Mouse (Mus musculus): ENCODE data around the gene Afap1. TPM values are rescaled to one million over a fixed set of nuclear protein-coding genes. Genes with fewer than 3 reads are reported as not detected.

Afap1 gene
- total RNA-seq (2021) = 10 to 100 TPM; 21.1 to 25.9 TPM
- long read RNA-seq, experiment 1, partial matches to known transcripts = 0 of 1 reads
- long read RNA-seq, experiment 1, other reads (novel, unspliced or antisense) = 1 of 1 reads
- long read RNA-seq, experiment 2 = 0 reads

GRCm38 (mm10) chr5:35893093-35893804, at the start of gene Afap1:
Afap1 (plus strand) TSS chr5:35893319.
- peak; percentile 100 for DNase-seq

- DNase-seq = no peak
These were observed 41.6 kb upstream of the Afap1 start for GRCm38 (mm10) chr5:35851485-35851884.

GRCm38 (mm10) chr5:35853463-35853862, 39.7 kb upstream of the Afap1 start:
- DNase-seq = no peak

- DNase-seq = no peak
These were observed 36.9 kb upstream of the Afap1 start for GRCm38 (mm10) chr5:35856245-35856644.

GRCm38 (mm10) chr5:35858069-35858468, 35.0 kb upstream of the Afap1 start:
- peak; percentile 77 to 80 for DNase-seq

- DNase-seq = no peak
These were observed 31.7 kb upstream of the Afap1 start for GRCm38 (mm10) chr5:35861456-35861855.

GRCm38 (mm10) chr5:35869973-35870372, 23.1 kb upstream of the Afap1 start:
- DNase-seq = no peak

GRCm38 (mm10) chr5:35870408-35871012, 22.6 kb upstream of the Afap1 start:
- DNase-seq = peak; percentile 65 to 76

- DNase-seq = no peak
These were observed 19.7 kb upstream of the Afap1 start for GRCm38 (mm10) chr5:35873382-35873781.

GRCm38 (mm10) chr5:35876236-35876635, 16.9 kb upstream of the Afap1 start:
- DNase-seq = no peak

GRCm38 (mm10) chr5:35879199-35879598, 13.9 kb upstream of the Afap1 start:
- no peak for DNase-seq

GRCm38 (mm10) chr5:35882391-35882790, 10.7 kb upstream of the Afap1 start:
- no peak for DNase-seq

GRCm38 (mm10) chr5:35884262-35884661, 8.9 kb upstream of the Afap1 start:
- DNase-seq = peak; percentile 48 to 61

- DNase-seq = no peak
These were observed 8.4 kb upstream of the Afap1 start for GRCm38 (mm10) chr5:35884689-35885088.

GRCm38 (mm10) chr5:35888959-35889358, 4.2 kb upstream of the Afap1 start:
- DNase-seq = peak in 1 of 2 experiments; percentile 26

GRCm38 (mm10) chr5:35889641-35890040, 3.5 kb upstream of the Afap1 start:
- DNase-seq = no peak

- no peak for DNase-seq
These were observed 2.0 kb upstream of the Afap1 start for GRCm38 (mm10) chr5:35890985-35891730.

- no peak for DNase-seq
These were observed 756 bp upstream of the Afap1 start for GRCm38 (mm10) chr5:35892363-35892762.

- peak; percentile 83 to 84 for DNase-seq
These were observed 714 bp downstream of the Afap1 start for GRCm38 (mm10) chr5:35893805-35894260.

GRCm38 (mm10) chr5:35894295-35895047, 1.4 kb downstream of the Afap1 start:
- peak; percentile 32 to 46 for DNase-seq

- peak; percentile 32 to 51 for DNase-seq
These were observed 2.8 kb downstream of the Afap1 start for GRCm38 (mm10) chr5:35895926-35896325.

GRCm38 (mm10) chr5:35896556-35896955, 3.4 kb downstream of the Afap1 start:
- DNase-seq = no peak
